Mouse (Mus musculus) bone marrow, adult 2 months (tissue): ENCODE measurements around the gene Fam107b. TPM values are rescaled to one million over a fixed set of nuclear protein-coding genes. Genes with fewer than 3 reads are reported as not detected.

Experiments
- H3K27ac ChIP-seq: fragments of 200-500 bp; 2 replicates; pipeline ENCODE4 v1.5.1; 2012; ENCODE audit warnings: low read depth, mild to moderate bottlenecking, control low read depth, inconsistent platforms, low read length; ENCODE audit not compliant: control insufficient read depth, poor library complexity, insufficient read depth
- H3K4me1 ChIP-seq: fragments of 200-500 bp; 2 replicates; pipeline ENCODE4 v1.6.1; 2011; ENCODE audit warnings: low read length; ENCODE audit not compliant: control insufficient read depth, insufficient read depth
- H3K4me3 ChIP-seq: fragments of 200-500 bp; replicated peaks from 2 replicates; pipeline ENCODE3; 2011; ENCODE audit warnings: mild to moderate bottlenecking, low read depth, low read length, control low read depth; ENCODE audit not compliant: control insufficient read depth
- CTCF ChIP-seq: fragments of 200-500 bp; IDR thresholded peaks from 2 replicates; pipeline ENCODE4 v1.5.1; 2011; ENCODE audit warnings: low read length, control low read depth; ENCODE audit not compliant: control insufficient read depth, insufficient read depth
- POLR2A ChIP-seq: fragments of 200-500 bp; IDR thresholded peaks from 2 replicates; pipeline ENCODE4 v1.6.1; 2011; ENCODE audit warnings: low read depth, mild to moderate bottlenecking, control low read depth, low read length, borderline replicate concordance; ENCODE audit not compliant: control insufficient read depth
- WGBS: fragments of 180-500 bp; shearing (Covaris S2); methylation state at CpG from one replicate; pipeline ENCODE4 v1.1.7; 2018; 5-methylcytosine and 5-hydroxymethylcytosine counted together
- polyA plus RNA-seq: library from polyadenylated mRNA; stranded (reverse); fragments of >200 nt; gene quantifications from 2 replicates; pipeline ENCODE4 v1.2.4, GENCODE M21; 2011; ENCODE audit warnings: low replicate concordance; ENCODE audit not compliant: missing spikeins, insufficient read depth, insufficient read length

The Fam107b gene
- polyA plus RNA-seq = 61.6 and 71.1 TPM in 2 replicates

- H3K4me1 ChIP-seq = no peaks in the 10 kb centered on the region; the same call in 1 of the 2 replicates
- 87% methylated on average over 12 of the region's 12 CpGs for WGBS
- H3K27ac ChIP-seq = no peak within 1 kb of the TSS
- TF ChIP-seq POLR2A (no peak), CTCF (no peak)
- no peak within 1 kb of the TSS for H3K4me3 ChIP-seq
These were observed at the start of gene Fam107b for GRCm38 (mm10) chr2:3570186-3570585. Fam107b (plus strand) TSS chr2:3570488.

DNA sequence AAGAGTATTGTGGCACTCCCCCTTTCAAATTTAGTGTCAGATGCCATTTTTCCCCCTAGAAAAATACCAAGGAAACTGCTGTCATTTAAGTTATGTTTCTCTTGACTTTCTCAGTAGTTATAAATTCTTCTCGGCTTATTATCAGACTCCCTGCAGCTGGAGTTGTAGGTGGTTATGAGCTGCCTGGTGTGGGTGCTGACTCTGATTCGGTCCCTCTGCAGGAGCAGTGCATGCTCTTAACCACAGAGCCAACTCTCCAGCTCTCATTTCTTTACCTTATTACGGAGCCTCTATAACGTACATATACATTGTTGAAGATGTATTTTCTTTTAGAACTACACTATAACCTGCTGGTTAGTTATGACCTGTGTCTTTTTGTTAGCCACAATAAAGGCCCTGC is 47.7 kb upstream of the Fam107b start:
- WGBS = 58% methylated on average over 4 of the region's 4 CpGs
- no peaks in the 10 kb centered on the region; the same call in none of the 2 replicates for H3K4me1 ChIP-seq
- TF ChIP-seq POLR2A = no peak
- no peak overlapping the region for H3K4me3 ChIP-seq
- no peak overlapping the region for H3K27ac ChIP-seq

DNA sequence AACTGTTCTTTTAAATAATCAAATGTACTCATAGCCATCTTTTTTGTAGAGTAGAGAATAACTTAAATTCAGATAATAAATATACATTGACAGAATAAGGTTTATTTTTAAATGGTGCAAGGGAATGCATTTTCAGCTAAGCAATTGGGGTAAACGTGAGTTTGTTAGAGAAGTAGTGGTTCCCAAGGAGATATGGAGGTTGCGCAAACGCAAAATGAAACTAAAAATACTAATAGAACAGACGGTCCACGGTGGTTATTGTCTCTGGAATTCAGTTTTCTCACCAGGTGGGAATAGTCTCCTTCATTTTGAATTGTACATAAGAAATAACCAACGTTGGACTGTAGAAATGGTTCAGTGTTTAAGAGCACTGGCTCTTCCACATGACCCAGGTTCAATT is 44.0 kb upstream of the Fam107b start:
- Histone ChIP-seq H3K27ac (no peak overlapping the region), H3K4me1 (no peaks in the 10 kb centered on the region; the same call in none of the 2 replicates), H3K4me3 (peak overlapping the region; percentile 36)
- TF ChIP-seq CTCF (no peak), POLR2A (no peak)
- WGBS = 30% methylated on average over 6 of the region's 6 CpGs

GRCm38 (mm10) chr2:3541307-3542079 is 28.8 kb upstream of the Fam107b start:
- no peak overlapping the region; the same call in 1 of the 2 replicates for H3K27ac ChIP-seq
- H3K4me1 ChIP-seq = peaks cover 2% of the 10 kb centered on the region; the same call in 1 of the 2 replicates
- 37% methylated on average over 9 of the region's 9 CpGs for WGBS
- TF ChIP-seq POLR2A = no peak
- no peak for TF ChIP-seq CTCF
- H3K4me3 ChIP-seq = no peak overlapping the region

GRCm38 (mm10) chr2:3546055-3546454 is 24.2 kb upstream of the Fam107b start:
- WGBS = 49% methylated on average over 2 of the region's 2 CpGs
- Histone ChIP-seq H3K27ac (no peak overlapping the region), H3K4me3 (no peak overlapping the region), H3K4me1 (peaks cover 2% of the 10 kb centered on the region; the same call in 1 of the 2 replicates)
- TF ChIP-seq POLR2A = no peak
- no peak for TF ChIP-seq CTCF

DNA sequence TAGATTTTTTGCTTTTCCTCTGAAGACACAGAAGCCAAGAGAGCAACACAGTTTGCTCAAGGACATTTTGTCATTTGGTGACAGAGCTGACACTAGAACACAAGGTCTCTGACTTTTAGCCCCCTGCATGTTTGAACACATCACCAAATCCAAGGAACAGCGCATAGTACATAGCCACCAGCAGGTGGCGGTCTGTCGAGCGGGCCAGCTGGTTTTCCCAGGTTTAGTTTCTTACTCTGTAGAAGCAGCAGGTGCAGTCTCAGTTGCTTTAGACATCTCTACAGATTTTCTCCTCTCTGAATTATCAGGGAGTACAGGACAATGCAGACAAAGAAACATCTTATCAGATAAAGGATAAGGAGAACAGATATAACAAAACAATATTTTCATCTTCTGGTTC is 23.7 kb upstream of the Fam107b start:
- TF ChIP-seq POLR2A (no peak), CTCF (peak; percentile 79)
- WGBS = 3% methylated on average over 4 of the region's 4 CpGs
- Histone ChIP-seq H3K4me1 (peaks cover 2% of the 10 kb centered on the region; the same call in 1 of the 2 replicates), H3K27ac (no peak overlapping the region), H3K4me3 (no peak overlapping the region)

GRCm38 (mm10) chr2:3570606-3571005 is 318 bp downstream of the Fam107b start:
- 87% methylated on average over 11 of the region's 11 CpGs for WGBS

DNA sequence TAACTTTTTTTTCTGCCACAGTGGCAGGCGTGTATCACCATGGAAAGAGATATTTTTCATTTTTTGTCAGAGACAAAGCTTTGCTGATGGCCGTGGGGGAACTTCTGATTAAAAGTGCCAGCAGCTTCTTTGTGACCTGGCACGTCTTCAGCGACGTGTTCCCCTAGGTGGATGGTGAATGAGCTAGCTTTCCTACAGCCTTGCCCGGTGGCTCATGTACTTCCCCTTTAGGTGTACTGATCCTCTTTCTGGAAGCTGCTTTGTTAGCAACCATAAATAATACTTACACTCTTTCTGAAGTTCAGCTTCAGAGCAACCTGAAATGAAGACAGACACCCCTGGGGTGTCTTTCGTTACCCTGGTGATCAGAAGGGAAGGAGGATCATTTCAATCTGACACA is 3.6 kb downstream of the Fam107b start:
- TF ChIP-seq CTCF = no peak
- H3K4me3 ChIP-seq = no peak overlapping the region
- H3K4me1 ChIP-seq = no peaks in the 10 kb centered on the region; the same call in none of the 2 replicates
- 18% methylated on average over 7 of the region's 7 CpGs for WGBS
- no peak overlapping the region for H3K27ac ChIP-seq

More at GRCm38 (mm10) chr2:3570606-3571005, 318 bp downstream of the Fam107b start:
- Histone ChIP-seq H3K4me1 (no peaks in the 10 kb centered on the region; the same call in 1 of the 2 replicates), H3K27ac (no peak overlapping the region), H3K4me3 (no peak overlapping the region)
- TF ChIP-seq CTCF = no peak
- TF ChIP-seq POLR2A = no peak

DNA sequence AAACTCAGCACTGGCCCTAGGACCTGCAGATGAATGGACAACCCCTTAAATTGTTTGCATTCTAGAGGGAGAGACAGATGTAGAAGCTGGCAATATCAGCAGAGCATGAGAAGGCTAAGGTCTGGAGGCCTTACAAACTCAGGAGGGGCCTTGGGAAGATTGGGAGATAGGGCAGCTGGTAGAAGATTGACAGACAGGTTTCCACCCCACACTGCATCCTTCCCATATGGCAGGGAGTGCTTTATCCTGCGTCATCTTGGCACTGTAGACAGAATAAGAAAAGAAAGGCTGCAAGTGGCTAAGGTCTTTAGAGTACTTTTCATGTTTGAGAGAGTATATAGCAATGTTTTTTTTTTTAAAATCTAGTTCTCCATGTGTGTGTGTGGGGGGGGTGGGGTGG is 4.9 kb downstream of the Fam107b start:
- H3K27ac ChIP-seq = no peak overlapping the region
- TF ChIP-seq POLR2A (no peak), CTCF (no peak)
- H3K4me1 ChIP-seq = no peaks in the 10 kb centered on the region; the same call in none of the 2 replicates
- 84% methylated on average over 1 of the region's 1 CpGs for WGBS
- H3K4me3 ChIP-seq = no peak overlapping the region
